Mouse (Mus musculus): Measurements from ENCODE around the gene Smu1. TPM values are rescaled to one million over a fixed set of nuclear protein-coding genes. Genes with fewer than 3 reads are reported as not detected.

Gene Smu1
- total and polyA plus RNA-seq, 2 experiments from 2014 or later: 56.4 to 73.6 TPM

- Histone ChIP-seq H3K4me1 (ENCODE audit: control insufficient read depth, insufficient read depth) (peaks cover 7% of the 10 kb centered on the region; the same call in 1 of the 2 replicates), H3K4me3 (ENCODE audit: low read depth, low read length) (no peak overlapping the region), H3K27ac (ENCODE audit: low read depth) (no peak overlapping the region), H3K27me3 (ENCODE audit: control insufficient read depth, insufficient read depth, low read length) (no peaks in the 10 kb centered on the region), H3K36me3 (replicated peaks; ENCODE audit: control insufficient read depth, insufficient read depth, low read length) (no peaks in the 10 kb centered on the region), H3K9me3 (replicated peaks; ENCODE audit: control insufficient read depth, low read length) (no peaks in the 10 kb centered on the region), H3K4me2 (ENCODE audit: low read depth, low read length) (no peak overlapping the region), H3K9ac (replicated peaks; ENCODE audit: low read depth, low read length) (no peak overlapping the region)
- DNase-seq (ENCODE audit: low spot score) (no peak), ATAC-seq (ENCODE audit: insufficient read depth, low read depth) (no peak)
- 66% methylated on average over 9 of the region's 9 CpGs for WGBS
- no peak for TF ChIP-seq CTCF (IDR thresholded peaks at IDR 0.05; ENCODE audit: low read depth)
- TF ChIP-seq EP300 (IDR thresholded peaks at IDR 0.05; ENCODE audit: low read depth): no peak
These were observed 28.0 kb upstream of the Smu1 start for GRCm38 (mm10) chr4:40785620-40786166.

- no peaks in the 10 kb centered on the region for H3K9me3 ChIP-seq (replicated peaks; ENCODE audit: control insufficient read depth, low read length)
- H3K4me3 ChIP-seq (ENCODE audit: low read depth, low read length): no peak overlapping the region
- ATAC-seq (ENCODE audit: insufficient read depth, low read depth) (no peak), DNase-seq (ENCODE audit: low spot score) (no peak)
- H3K9ac ChIP-seq (replicated peaks; ENCODE audit: low read depth, low read length): no peak overlapping the region
- peaks cover 7% of the 10 kb centered on the region; the same call in 1 of the 2 replicates for H3K4me1 ChIP-seq (ENCODE audit: control insufficient read depth, insufficient read depth)
- no peak overlapping the region for H3K27ac ChIP-seq (ENCODE audit: low read depth)
- TF ChIP-seq CTCF (IDR thresholded peaks at IDR 0.05; ENCODE audit: low read depth) (no peak), EP300 (IDR thresholded peaks at IDR 0.05; ENCODE audit: low read depth) (no peak)
- H3K4me2 ChIP-seq (ENCODE audit: low read depth, low read length): no peak overlapping the region
- 51% methylated on average over 10 of the region's 10 CpGs for WGBS
- no peaks in the 10 kb centered on the region for H3K36me3 ChIP-seq (replicated peaks; ENCODE audit: control insufficient read depth, insufficient read depth, low read length)
- H3K27me3 ChIP-seq (ENCODE audit: control insufficient read depth, insufficient read depth, low read length): no peaks in the 10 kb centered on the region
These were observed 26.9 kb upstream of the Smu1 start for GRCm38 (mm10) chr4:40784556-40785169.

GRCm38 (mm10) chr4:40783049-40783448, 25.3 kb upstream of the Smu1 start:
- Histone ChIP-seq H3K9me3 (replicated peaks; ENCODE audit: control insufficient read depth, low read length) (no peaks in the 10 kb centered on the region), H3K9ac (replicated peaks; ENCODE audit: low read depth, low read length) (no peak overlapping the region), H3K36me3 (replicated peaks; ENCODE audit: control insufficient read depth, insufficient read depth, low read length) (no peaks in the 10 kb centered on the region), H3K4me3 (ENCODE audit: low read depth, low read length) (no peak overlapping the region), H3K27me3 (ENCODE audit: control insufficient read depth, insufficient read depth, low read length) (no peaks in the 10 kb centered on the region), H3K4me1 (ENCODE audit: control insufficient read depth, insufficient read depth) (peaks cover 7% of the 10 kb centered on the region; the same call in 1 of the 2 replicates), H3K4me2 (ENCODE audit: low read depth, low read length) (no peak overlapping the region), H3K27ac (ENCODE audit: low read depth) (no peak overlapping the region)
- WGBS: 92% methylated on average over 4 of the region's 4 CpGs
- ATAC-seq (ENCODE audit: insufficient read depth, low read depth) (no peak), DNase-seq (ENCODE audit: low spot score) (no peak)
- no peak for TF ChIP-seq EP300 (IDR thresholded peaks at IDR 0.05; ENCODE audit: low read depth)

- WGBS: 37% methylated on average over 8 of the region's 8 CpGs
- H3K36me3 ChIP-seq (replicated peaks; ENCODE audit: control insufficient read depth, insufficient read depth, low read length): no peaks in the 10 kb centered on the region
- H3K4me2 ChIP-seq (ENCODE audit: low read depth, low read length): no peak overlapping the region
- TF ChIP-seq EP300 (IDR thresholded peaks at IDR 0.05; ENCODE audit: low read depth): no peak
- TF ChIP-seq CTCF (IDR thresholded peaks at IDR 0.05; ENCODE audit: low read depth): no peak
- H3K9ac ChIP-seq (replicated peaks; ENCODE audit: low read depth, low read length): no peak overlapping the region
- H3K4me3 ChIP-seq (ENCODE audit: low read depth, low read length): no peak overlapping the region
- H3K27me3 ChIP-seq (ENCODE audit: control insufficient read depth, insufficient read depth, low read length): no peaks in the 10 kb centered on the region
- H3K4me1 ChIP-seq (ENCODE audit: control insufficient read depth, insufficient read depth): peaks cover 7% of the 10 kb centered on the region; the same call in 1 of the 2 replicates
- no peaks in the 10 kb centered on the region for H3K9me3 ChIP-seq (replicated peaks; ENCODE audit: control insufficient read depth, low read length)
- DNase-seq (ENCODE audit: low spot score) (no peak), ATAC-seq (ENCODE audit: insufficient read depth, low read depth) (no peak; the same call in 1 of the 2 replicates)
- H3K27ac ChIP-seq (ENCODE audit: low read depth): no peak overlapping the region
These were observed 24.2 kb upstream of the Smu1 start for GRCm38 (mm10) chr4:40781797-40782495.

GRCm38 (mm10) chr4:40781143-40781542, 23.4 kb upstream of the Smu1 start:
- Histone ChIP-seq H3K27ac (ENCODE audit: low read depth) (no peak overlapping the region), H3K4me1 (ENCODE audit: control insufficient read depth, insufficient read depth) (peaks cover 7% of the 10 kb centered on the region; the same call in 1 of the 2 replicates), H3K36me3 (replicated peaks; ENCODE audit: control insufficient read depth, insufficient read depth, low read length) (no peaks in the 10 kb centered on the region), H3K9me3 (replicated peaks; ENCODE audit: control insufficient read depth, low read length) (no peaks in the 10 kb centered on the region), H3K4me2 (ENCODE audit: low read depth, low read length) (no peak overlapping the region), H3K4me3 (ENCODE audit: low read depth, low read length) (no peak overlapping the region), H3K27me3 (ENCODE audit: control insufficient read depth, insufficient read depth, low read length) (no peaks in the 10 kb centered on the region), H3K9ac (replicated peaks; ENCODE audit: low read depth, low read length) (no peak overlapping the region)
- TF ChIP-seq EP300 (IDR thresholded peaks at IDR 0.05; ENCODE audit: low read depth): no peak
- TF ChIP-seq CTCF (IDR thresholded peaks at IDR 0.05; ENCODE audit: low read depth): no peak
- WGBS: 27% methylated on average over 3 of the region's 3 CpGs
- DNase-seq (ENCODE audit: low spot score): no peak
- no peak for ATAC-seq (ENCODE audit: insufficient read depth, low read depth)

Data from heart, postnatal 0 days (tissue).